Mouse (Mus musculus): ENCODE measurements around the gene Nrl. TPM values are rescaled to one million over a fixed set of nuclear protein-coding genes. Genes with fewer than 3 reads are reported as not detected.

Nrl gene
- total RNA-seq (2017): 0.12 TPM in 1 of 2 replicates, not detected in the other

GRCm38 (mm10) chr14:55524785-55525184 is at the start of gene Nrl:
TSS of gene Nrl (minus strand) at chr14:55524981.
- ATAC-seq (ENCODE audit: extremely low read depth, insufficient number of reproducible peaks, low FRiP score, poor library complexity, severe bottlenecking): no peak

GRCm38 (mm10) chr14:55571760-55572159 is 47.0 kb upstream of the Nrl start:
- no peak for ATAC-seq (ENCODE audit: extremely low read depth, insufficient number of reproducible peaks, low FRiP score, poor library complexity, severe bottlenecking)

GRCm38 (mm10) chr14:55570588-55570987 is 45.8 kb upstream of the Nrl start:
- no peak for ATAC-seq (ENCODE audit: extremely low read depth, insufficient number of reproducible peaks, low FRiP score, poor library complexity, severe bottlenecking)

GRCm38 (mm10) chr14:55567496-55567895 is 42.7 kb upstream of the Nrl start:
- no peak for ATAC-seq (ENCODE audit: extremely low read depth, insufficient number of reproducible peaks, low FRiP score, poor library complexity, severe bottlenecking)

- ATAC-seq (ENCODE audit: extremely low read depth, insufficient number of reproducible peaks, low FRiP score, poor library complexity, severe bottlenecking): no peak
Observed at GRCm38 (mm10) chr14:55565748-55566147, 41.0 kb upstream of the Nrl start.

GRCm38 (mm10) chr14:55563249-55563648 is 38.5 kb upstream of the Nrl start:
- ATAC-seq (ENCODE audit: extremely low read depth, insufficient number of reproducible peaks, low FRiP score, poor library complexity, severe bottlenecking): no peak

GRCm38 (mm10) chr14:55561860-55562259 is 37.1 kb upstream of the Nrl start:
- ATAC-seq (ENCODE audit: extremely low read depth, insufficient number of reproducible peaks, low FRiP score, poor library complexity, severe bottlenecking): no peak

GRCm38 (mm10) chr14:55560202-55561073 is 35.7 kb upstream of the Nrl start, which contains the start of gene A730061H03Rik:
TSS of gene A730061H03Rik (minus strand) at chr14:55560406.
- ATAC-seq (ENCODE audit: extremely low read depth, insufficient number of reproducible peaks, low FRiP score, poor library complexity, severe bottlenecking): peak; percentile 77

GRCm38 (mm10) chr14:55559799-55560201 is 35.0 kb upstream of the Nrl start, which contains the start of gene Dcaf11:
TSS of gene Dcaf11 (plus strand) at chr14:55560006.
- peak; percentile 42 for ATAC-seq (ENCODE audit: extremely low read depth, insufficient number of reproducible peaks, low FRiP score, poor library complexity, severe bottlenecking)

- no peak for ATAC-seq (ENCODE audit: extremely low read depth, insufficient number of reproducible peaks, low FRiP score, poor library complexity, severe bottlenecking)
Observed at GRCm38 (mm10) chr14:55558740-55559448, 34.1 kb upstream of the Nrl start.

GRCm38 (mm10) chr14:55557587-55557986 is 32.8 kb upstream of the Nrl start:
- ATAC-seq (ENCODE audit: extremely low read depth, insufficient number of reproducible peaks, low FRiP score, poor library complexity, severe bottlenecking): no peak

- ATAC-seq (ENCODE audit: extremely low read depth, insufficient number of reproducible peaks, low FRiP score, poor library complexity, severe bottlenecking): peak; percentile 43
Observed at GRCm38 (mm10) chr14:55557003-55557402, 32.2 kb upstream of the Nrl start.

- no peak for ATAC-seq (ENCODE audit: extremely low read depth, insufficient number of reproducible peaks, low FRiP score, poor library complexity, severe bottlenecking)
Observed at GRCm38 (mm10) chr14:55555788-55556187, 31.0 kb upstream of the Nrl start.

- ATAC-seq (ENCODE audit: extremely low read depth, insufficient number of reproducible peaks, low FRiP score, poor library complexity, severe bottlenecking): no peak
Observed at GRCm38 (mm10) chr14:55554635-55555034, 29.9 kb upstream of the Nrl start.

GRCm38 (mm10) chr14:55551794-55552193 is 27.0 kb upstream of the Nrl start:
- ATAC-seq (ENCODE audit: extremely low read depth, insufficient number of reproducible peaks, low FRiP score, poor library complexity, severe bottlenecking): no peak

GRCm38 (mm10) chr14:55551347-55551746 is 26.6 kb upstream of the Nrl start:
- ATAC-seq (ENCODE audit: extremely low read depth, insufficient number of reproducible peaks, low FRiP score, poor library complexity, severe bottlenecking): no peak

- ATAC-seq (ENCODE audit: extremely low read depth, insufficient number of reproducible peaks, low FRiP score, poor library complexity, severe bottlenecking): no peak
Observed at GRCm38 (mm10) chr14:55550191-55550590, 25.4 kb upstream of the Nrl start.

GRCm38 (mm10) chr14:55544334-55544733 is 19.6 kb upstream of the Nrl start:
- ATAC-seq (ENCODE audit: extremely low read depth, insufficient number of reproducible peaks, low FRiP score, poor library complexity, severe bottlenecking): no peak

- no peak for ATAC-seq (ENCODE audit: extremely low read depth, insufficient number of reproducible peaks, low FRiP score, poor library complexity, severe bottlenecking)
Observed at GRCm38 (mm10) chr14:55542268-55542667, 17.5 kb upstream of the Nrl start.

- peak; percentile 7; the same call in 1 of the 2 replicates for ATAC-seq (ENCODE audit: extremely low read depth, insufficient number of reproducible peaks, low FRiP score, poor library complexity, severe bottlenecking)
Observed at GRCm38 (mm10) chr14:55540787-55541321, 16.1 kb upstream of the Nrl start.
